Mouse (Mus musculus): Measurements from ENCODE around the gene Fmo3.

GRCm38 (mm10) chr1:162929146-162929545 lies 55.2 kb downstream of the Fmo3 start:
- TF ChIP-seq CTCF (conservative IDR thresholded peaks at IDR 0.05; ENCODE audit: low read length) (no peak), NANOG (IDR thresholded peaks at IDR 0.05; ENCODE audit: borderline replicate concordance, low read length) (no peak), POU5F1 (IDR thresholded peaks at IDR 0.05; ENCODE audit: borderline replicate concordance, low read length) (no peak)
